ENCODE assay signal across 36 mouse cellular contexts in genomic region chr4:71745741-71746140, GRCm38 (mm10). TPM values are rescaled to one million over a fixed set of nuclear protein-coding genes. Genes with fewer than 3 reads are reported as not detected.
"Had no signal": no experiment of that assay in that cellular context is flagged by ENCODE, and none has a peak within 500 bp of the region (broad histone marks: within the 10 kb centered on the region; RNA-seq: fewer than 3 reads in every experiment).

No protein-coding gene starts in this region.

- DNase-seq: cerebellum, postnatal 10 days; cerebellum, postnatal 14 days; cerebellum, postnatal 25 days; cerebellum, postnatal 36 days; embryo, embryonic 11 days; forebrain, postnatal 0 days; gastrocnemius, adult 2 months; gastrocnemius, postnatal 14 days; gastrocnemius, postnatal 25 days; gastrocnemius, postnatal 36 days; heart, adult 11 months; heart, adult 18-20 months; heart, adult 2 months had no signal

- H3K27me3 ChIP-seq: embryonic facial prominence, embryonic 12.5 days; embryonic facial prominence, embryonic 13.5 days; embryonic facial prominence, embryonic 15.5 days; forebrain, embryonic 12.5 days; forebrain, embryonic 13.5 days; heart, embryonic 12.5 days had no signal

- H3K27ac ChIP-seq: embryonic facial prominence, embryonic 10.5 days; embryonic facial prominence, embryonic 12.5 days; embryonic facial prominence, embryonic 13.5 days; embryonic facial prominence, embryonic 15.5 days; forebrain, embryonic 10.5 days; forebrain, embryonic 12.5 days; forebrain, embryonic 13.5 days; gastrocnemius, adult 2 months; heart, adult 2 months; heart, embryonic 10.5 days had no signal

- H3K4me3 ChIP-seq: embryonic facial prominence, embryonic 10.5 days; embryonic facial prominence, embryonic 12.5 days; embryonic facial prominence, embryonic 13.5 days; embryonic facial prominence, embryonic 15.5 days; erythroblast, embryonic 14.5 days; forebrain, embryonic 10.5 days; forebrain, embryonic 12.5 days; forebrain, embryonic 13.5 days; gastrocnemius, adult 2 months; heart, adult 2 months; heart, embryonic 10.5 days; heart, embryonic 12.5 days had no signal

- H3K36me3 ChIP-seq: embryonic facial prominence, embryonic 10.5 days; embryonic facial prominence, embryonic 12.5 days; embryonic facial prominence, embryonic 13.5 days; embryonic facial prominence, embryonic 15.5 days; forebrain, embryonic 10.5 days; forebrain, embryonic 12.5 days; heart, embryonic 10.5 days; heart, embryonic 12.5 days had no signal

- H3K4me1 ChIP-seq: embryonic facial prominence, embryonic 10.5 days; embryonic facial prominence, embryonic 12.5 days; embryonic facial prominence, embryonic 13.5 days; embryonic facial prominence, embryonic 15.5 days; forebrain, embryonic 10.5 days; forebrain, embryonic 12.5 days; forebrain, embryonic 13.5 days; heart, embryonic 10.5 days; heart, embryonic 12.5 days had no signal

- H3K9me3 ChIP-seq: embryonic facial prominence, embryonic 10.5 days; embryonic facial prominence, embryonic 12.5 days; embryonic facial prominence, embryonic 13.5 days; embryonic facial prominence, embryonic 15.5 days; forebrain, embryonic 12.5 days; forebrain, embryonic 13.5 days; heart, embryonic 10.5 days; heart, embryonic 12.5 days had no signal

- ATAC-seq: forebrain, embryonic 13.5 days; forebrain, embryonic 14.5 days; forebrain, embryonic 16.5 days; forebrain, postnatal 0 days had no signal

- H3K4me2 ChIP-seq: embryonic facial prominence, embryonic 12.5 days; embryonic facial prominence, embryonic 13.5 days; embryonic facial prominence, embryonic 15.5 days; forebrain, embryonic 12.5 days; forebrain, embryonic 13.5 days; heart, embryonic 11.5 days; heart, embryonic 12.5 days had no signal

- H3K9ac ChIP-seq: embryonic facial prominence, embryonic 12.5 days; embryonic facial prominence, embryonic 13.5 days; embryonic facial prominence, embryonic 15.5 days; forebrain, embryonic 12.5 days; forebrain, embryonic 13.5 days; forebrain, postnatal 0 days; heart, embryonic 12.5 days had no signal

RNA-seq across cellular contexts. Expression of gene Gm11232, which starts 12.0 kb away (rescaled TPM):
- total RNA-seq: common myeloid progenitor, adult 5-6 weeks; gastrocnemius, adult 18-20 months; gastrocnemius, adult 2 months; gastrocnemius, adult 8-10 months; gastrocnemius, postnatal 14 days; gastrocnemius, postnatal 25 days; gastrocnemius, postnatal 36 days; gastrocnemius, postnatal 4 days; granulocyte monocyte progenitor cell, adult 5-6 weeks; heart, adult 18-20 months; heart, adult 2 months; heart, adult 8-10 months had no signal
- polyA plus RNA-seq: cortical plate, adult 2 months; embryonic facial prominence, embryonic 13.5 days; embryonic facial prominence, embryonic 14.5 days; embryonic facial prominence, embryonic 15.5 days; erythroblast, embryonic 14.5 days; forebrain, embryonic 10.5 days; forebrain, embryonic 11.5 days; forebrain, embryonic 12.5 days; forebrain, embryonic 13.5 days; forebrain, embryonic 14.5 days; forebrain, embryonic 16.5 days; forebrain, postnatal 0 days; frontal cortex, adult 2 months; heart, adult 2 months had no signal
